Mouse (Mus musculus): Measurements from ENCODE around the gene Defb39.

Defb39 gene

GRCm38 (mm10) chr8:19064710-19065109, at the start of gene Defb39:
Gene Defb39, minus strand, starts transcription at chr8:19064810.
- in situ Hi-C loops (cut with MseI, MboI): loop anchor here in 1 of 2 experiments (5.0 kb wide), 1 partner anchor 47 kb away; no protein-coding TSS in a partner anchor

GRCm38 (mm10) chr8:19066013-19066412, 1.4 kb upstream of the Defb39 start:
- in situ Hi-C loops (cut with MseI, MboI): loop anchor here in 1 of 2 experiments (5.0 kb wide), 1 partner anchor 49 kb away; no protein-coding TSS in a partner anchor

GRCm38 (mm10) chr8:19062891-19063290, 1.7 kb downstream of the Defb39 start:
- in situ Hi-C loops (cut with MseI, MboI): no loop called here

GRCm38 (mm10) chr8:19045242-19045641, 19.4 kb downstream of the Defb39 start:
- in situ Hi-C loops (cut with MseI, MboI): no loop called here

- in situ Hi-C loops (cut with MseI, MboI): no loop called here
These were observed 38.1 kb downstream of the Defb39 start, which contains the start of gene Defb38 for GRCm38 (mm10) chr8:19026466-19026865. Gene Defb38, minus strand, starts transcription at chr8:19026566.
